Mouse (Mus musculus): Measurements from ENCODE around the gene Lrp11. TPM values are rescaled to one million over a fixed set of nuclear protein-coding genes. Genes with fewer than 3 reads are reported as not detected.
A peak's percentile ranks its signal among the peaks of the same experiment; 100 is the strongest.

Gene Lrp11
- polyA plus RNA-seq (2021), result 19.3 TPM

GRCm38 (mm10) chr10:7589592-7590233 is at the start of gene Lrp11:
Gene Lrp11 (plus strand): TSS chr10:7589800.
- ChIA-PET CTCF (interaction anchor here (1.0 to 3.3 kb wide), 2 partner anchors 11 to 207 kb away, joined by 3 to 17 read pairs; no protein-coding TSS in a partner anchor), POLR2A (interaction anchor here (0.6 kb wide), 1 partner anchor 27 kb away, joined by 3 read pairs; no protein-coding TSS in a partner anchor)
- in situ Hi-C loops (cut with MboI; ENCODE audit: low pct_unique_long_range_greater_than_20kb), result no loop called here
- ATAC-seq (peak; percentile 97), DNase-seq (ENCODE audit: low read depth, low spot score) (peak; percentile 17)
- no peak for TF ChIP-seq CTCF (IDR thresholded peaks at IDR 0.05)
- H3K27me3 ChIP-seq, result no peaks in the 10 kb centered on the region

- no peak for DNase-seq (ENCODE audit: low read depth, low spot score)
- ChIA-PET CTCF (interaction anchor here (1.4 to 1.7 kb wide), 2 partner anchors 23 to 46 kb away, joined by 4 read pairs; no protein-coding TSS in a partner anchor), POLR2A (no interaction called here)
- peaks cover 17% of the 10 kb centered on the region for H3K27me3 ChIP-seq
- peak; percentile 73 for ATAC-seq
- in situ Hi-C loops (cut with MboI; ENCODE audit: low pct_unique_long_range_greater_than_20kb), result no loop called here
- TF ChIP-seq CTCF (IDR thresholded peaks at IDR 0.05), result peak; percentile 57
Measured at GRCm38 (mm10) chr10:7578002-7578401, 11.6 kb upstream of the Lrp11 start.

GRCm38 (mm10) chr10:7581401-7581800 is 8.2 kb upstream of the Lrp11 start:
- H3K27me3 ChIP-seq, result peaks cover 20% of the 10 kb centered on the region
- in situ Hi-C loops (cut with MboI; ENCODE audit: low pct_unique_long_range_greater_than_20kb), result no loop called here
- ATAC-seq (no peak), DNase-seq (ENCODE audit: low read depth, low spot score) (no peak)
- no peak for TF ChIP-seq CTCF (IDR thresholded peaks at IDR 0.05)
- ChIA-PET POLR2A (interaction anchor here (0.6 kb wide), 1 partner anchor 1069 kb away, joined by 5 read pairs; no protein-coding TSS in a partner anchor), CTCF (no interaction called here)

- TF ChIP-seq CTCF (IDR thresholded peaks at IDR 0.05), result no peak
- in situ Hi-C loops (cut with MboI; ENCODE audit: low pct_unique_long_range_greater_than_20kb), result no loop called here
- ATAC-seq (no peak), DNase-seq (ENCODE audit: low read depth, low spot score) (no peak)
- POLR2A ChIA-PET, result no interaction called here
- CTCF ChIA-PET, result no interaction called here
- peaks cover 20% of the 10 kb centered on the region for H3K27me3 ChIP-seq
Measured at GRCm38 (mm10) chr10:7582157-7582890, 7.3 kb upstream of the Lrp11 start.

GRCm38 (mm10) chr10:7582891-7583557 is 6.6 kb upstream of the Lrp11 start:
- in situ Hi-C loops (cut with MboI; ENCODE audit: low pct_unique_long_range_greater_than_20kb), result no loop called here
- TF ChIP-seq CTCF (IDR thresholded peaks at IDR 0.05), result no peak
- ChIA-PET CTCF (no interaction called here), POLR2A (no interaction called here)
- ATAC-seq, result no peak
- H3K27me3 ChIP-seq, result peaks cover 20% of the 10 kb centered on the region
- no peak for DNase-seq (ENCODE audit: low read depth, low spot score)

- DNase-seq (ENCODE audit: low read depth, low spot score) (no peak), ATAC-seq (no peak)
- POLR2A ChIA-PET, result no interaction called here
- in situ Hi-C loops (cut with MboI; ENCODE audit: low pct_unique_long_range_greater_than_20kb), result no loop called here
- CTCF ChIA-PET, result no interaction called here
- no peak for TF ChIP-seq CTCF (IDR thresholded peaks at IDR 0.05)
- peaks cover 8% of the 10 kb centered on the region for H3K27me3 ChIP-seq
Measured at GRCm38 (mm10) chr10:7586771-7587170, 2.8 kb upstream of the Lrp11 start.

- no peaks in the 10 kb centered on the region for H3K27me3 ChIP-seq
- ATAC-seq, result peak; percentile 17
- CTCF ChIA-PET, result interaction anchor here (1.0 to 3.3 kb wide), 2 partner anchors 10 to 208 kb away, joined by 3 to 17 read pairs; no protein-coding TSS in a partner anchor
- in situ Hi-C loops (cut with MboI; ENCODE audit: low pct_unique_long_range_greater_than_20kb), result no loop called here
- POLR2A ChIA-PET, result interaction anchor here (0.6 kb wide), 1 partner anchor 26 kb away, joined by 3 read pairs; no protein-coding TSS in a partner anchor
- no peak for TF ChIP-seq CTCF (IDR thresholded peaks at IDR 0.05)
- no peak for DNase-seq (ENCODE audit: low read depth, low spot score)
Measured at GRCm38 (mm10) chr10:7590234-7590689, 662 bp downstream of the Lrp11 start.

GRCm38 (mm10) chr10:7590792-7591191 is 1.2 kb downstream of the Lrp11 start:
- in situ Hi-C loops (cut with MboI; ENCODE audit: low pct_unique_long_range_greater_than_20kb), result no loop called here
- ATAC-seq (no peak), DNase-seq (ENCODE audit: low read depth, low spot score) (no peak)
- no peaks in the 10 kb centered on the region for H3K27me3 ChIP-seq
- CTCF ChIA-PET, result interaction anchor here (3.3 kb wide), 1 partner anchor 10 kb away, joined by 17 read pairs; no protein-coding TSS in a partner anchor
- POLR2A ChIA-PET, result no interaction called here
- no peak for TF ChIP-seq CTCF (IDR thresholded peaks at IDR 0.05)

- DNase-seq (ENCODE audit: low read depth, low spot score), result no peak
- ATAC-seq, result no peak
- in situ Hi-C loops (cut with MboI; ENCODE audit: low pct_unique_long_range_greater_than_20kb), result no loop called here
- TF ChIP-seq CTCF (IDR thresholded peaks at IDR 0.05), result no peak
- POLR2A ChIA-PET, result no interaction called here
- CTCF ChIA-PET, result no interaction called here
- no peaks in the 10 kb centered on the region for H3K27me3 ChIP-seq
Measured at GRCm38 (mm10) chr10:7594797-7595196, 5.2 kb downstream of the Lrp11 start.

GRCm38 (mm10) chr10:7596251-7596650 is 6.7 kb downstream of the Lrp11 start:
- ChIA-PET POLR2A (no interaction called here), CTCF (interaction anchor here (1.1 kb wide), 1 partner anchor 223 kb away, joined by 3 read pairs; no protein-coding TSS in a partner anchor)
- no peaks in the 10 kb centered on the region for H3K27me3 ChIP-seq
- DNase-seq (ENCODE audit: low read depth, low spot score) (no peak), ATAC-seq (no peak)
- in situ Hi-C loops (cut with MboI; ENCODE audit: low pct_unique_long_range_greater_than_20kb), result no loop called here
- no peak for TF ChIP-seq CTCF (IDR thresholded peaks at IDR 0.05)
